Mouse (Mus musculus) kidney, embryonic 14.5 days (tissue): ENCODE measurements around the gene Hoxa10. TPM values are rescaled to one million over a fixed set of nuclear protein-coding genes. Genes with fewer than 3 reads are reported as not detected.

Experiments
- ATAC-seq: fragments of 200-750 bp; cut with Nextera tagmentation; 2 replicates; pipeline ENCODE4 v1.8.0; 2017; ENCODE audit warnings: moderate number of reproducible peaks, mild to moderate bottlenecking, moderate TSS enrichment, moderate library complexity; ENCODE audit not compliant: low FRiP score, low TSS enrichment
- H3K27ac ChIP-seq: fragments of 300-500 bp; sonication (generic); 2 replicates; pipeline ENCODE4 v1.5.1; 2014; ENCODE audit warnings: low read depth, mild to moderate bottlenecking, low read length, moderate library complexity, mixed read lengths
- H3K27me3 ChIP-seq: fragments of 300-500 bp; sonication (generic); 2 replicates; pipeline ENCODE4 v1.6.1; 2014; ENCODE audit warnings: mild to moderate bottlenecking, low read length; ENCODE audit not compliant: control insufficient read depth, insufficient read depth
- H3K36me3 ChIP-seq: fragments of 300-500 bp; sonication (generic); 2 replicates; pipeline ENCODE4 v1.6.1; 2014; ENCODE audit warnings: low read length, mixed read lengths; ENCODE audit not compliant: control insufficient read depth, insufficient read depth
- H3K4me1 ChIP-seq: fragments of 300-500 bp; sonication (generic); 2 replicates; pipeline ENCODE4 v1.6.1; 2014; ENCODE audit warnings: low read length, mixed read lengths; ENCODE audit not compliant: control insufficient read depth, insufficient read depth
- H3K4me2 ChIP-seq: fragments of 300-500 bp; sonication (generic); replicated peaks from 2 replicates; pipeline ENCODE4 v1.6.1; 2014; ENCODE audit warnings: low read depth, mild to moderate bottlenecking, low read length
- H3K4me3 ChIP-seq: fragments of 300-500 bp; sonication (generic); 2 replicates; pipeline ENCODE4 v1.5.1; 2014; ENCODE audit warnings: mild to moderate bottlenecking, low read length
- H3K9ac ChIP-seq: fragments of 300-500 bp; sonication (generic); 2 replicates; pipeline ENCODE4 v1.6.1; 2014; ENCODE audit warnings: low read depth, mild to moderate bottlenecking, low read length, moderate library complexity
- H3K9me3 ChIP-seq: fragments of 300-500 bp; sonication (generic); 2 replicates; pipeline ENCODE4 v1.6.1; 2016; ENCODE audit warnings: low read length; ENCODE audit not compliant: control insufficient read depth
- WGBS: fragments of 180-500 bp; shearing (Covaris S2); extraction: QIAGEN DNeasy Blood & Tissue Kit; methylation state at CpG from one replicate; pipeline ENCODE4 v1.1.7; 2014; 5-methylcytosine and 5-hydroxymethylcytosine counted together
- polyA plus RNA-seq: library from polyadenylated mRNA; unstranded; fragments of >200 nt; fragmentation: Nextera tagmentation; extraction: Ambion mirVana; gene quantifications from 2 replicates; pipeline ENCODE4 v1.2.1, GENCODE M21; 2014

Gene Hoxa10
- polyA plus RNA-seq, 1 experiment from 2014 or later, result 186 TPM

- Histone ChIP-seq H3K4me1 (peaks cover 12% of the 10 kb centered on the region), H3K9me3 (no peaks in the 10 kb centered on the region), H3K36me3 (no peaks in the 10 kb centered on the region), H3K27ac (peak overlapping the region; percentile 96), H3K4me3 (peak overlapping the region; percentile 75), H3K9ac (peak overlapping the region; percentile 89), H3K4me2 (peak overlapping the region; percentile 83), H3K27me3 (no peaks in the 10 kb centered on the region; the same call in 1 of the 2 replicates)
- no peak for ATAC-seq
- WGBS, result 6% methylated on average over 4 of the region's 4 CpGs
Measured at GRCm38 (mm10) chr6:52242801-52243332, 2.2 kb upstream of the Hoxa10 start.

DNA sequence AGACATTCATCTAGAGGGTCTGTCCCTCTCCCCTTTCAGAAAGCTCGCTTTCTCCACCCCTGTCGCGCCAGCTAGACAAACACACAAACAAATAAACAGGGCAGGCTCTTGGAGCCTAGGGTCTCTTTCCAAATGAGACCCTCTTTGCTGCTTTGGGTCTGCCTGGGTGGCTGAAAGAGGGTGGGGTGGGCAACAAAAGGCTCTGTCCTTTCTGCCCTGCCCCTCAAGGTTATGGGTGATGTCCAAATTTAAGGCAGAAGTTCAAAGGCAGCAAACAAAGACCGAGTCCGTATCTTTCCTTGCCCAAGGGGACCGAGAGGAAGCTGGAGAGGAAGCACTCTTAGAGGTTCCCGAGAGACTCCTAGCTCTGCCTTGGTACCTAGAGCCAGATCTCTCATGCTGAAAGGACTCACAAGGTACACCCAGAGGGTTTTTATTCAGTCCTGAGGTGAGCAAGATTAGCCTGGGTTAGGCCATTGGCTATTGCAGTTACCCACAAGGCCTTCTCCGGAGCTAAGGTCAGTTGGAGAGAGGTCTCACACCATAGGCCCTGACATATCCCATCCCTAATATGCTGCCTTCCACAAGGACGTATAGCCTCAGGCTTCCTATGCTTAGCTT is 457 bp upstream of the Hoxa10 start:
- Histone ChIP-seq H3K27ac (peak overlapping the region; percentile 98), H3K27me3 (no peaks in the 10 kb centered on the region; the same call in none of the 2 replicates), H3K4me2 (peak overlapping the region; percentile 83), H3K4me3 (peak overlapping the region; percentile 64), H3K4me1 (peaks cover 15% of the 10 kb centered on the region), H3K9ac (peak overlapping the region; percentile 96), H3K9me3 (no peaks in the 10 kb centered on the region), H3K36me3 (no peaks in the 10 kb centered on the region)
- ATAC-seq, result no peak
- 3% methylated on average over 9 of the region's 9 CpGs for WGBS

DNA sequence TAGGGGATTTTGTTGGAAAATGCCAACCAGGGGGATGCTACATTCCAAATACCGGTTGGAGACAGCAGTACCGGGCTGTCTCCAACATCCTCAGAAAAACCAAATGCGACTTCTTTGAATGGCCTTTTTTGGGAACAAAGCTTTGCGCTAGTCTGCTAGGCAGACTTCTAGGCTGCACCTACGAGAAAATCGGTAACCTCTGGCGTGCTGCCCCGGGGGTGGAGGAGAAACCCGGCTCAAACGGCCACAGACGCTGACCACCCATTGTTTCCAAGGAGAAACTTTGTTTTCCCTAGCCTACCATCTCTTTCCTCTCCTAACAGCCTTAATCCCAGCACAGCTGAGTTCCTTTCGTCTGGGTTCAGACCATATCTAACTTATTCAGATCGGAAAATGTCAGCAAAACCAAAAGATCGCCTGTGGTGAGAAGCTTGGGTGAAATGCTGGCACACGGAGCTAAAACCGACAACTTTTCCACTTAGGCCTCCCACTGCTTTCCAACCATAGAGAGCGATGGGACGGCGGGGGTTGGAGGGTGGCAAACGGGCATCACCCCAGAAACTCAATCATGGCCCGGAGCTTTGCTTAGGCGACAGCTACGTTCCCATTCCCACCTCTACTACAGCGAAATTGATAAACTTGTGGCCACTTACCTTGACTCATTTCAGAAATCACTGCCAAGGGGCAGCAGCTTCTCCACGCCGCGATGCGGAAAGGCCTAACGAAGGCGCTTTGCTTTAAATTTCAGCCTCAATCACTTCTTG is 847 bp downstream of the Hoxa10 start:
- no peak for ATAC-seq
- under 1% methylated on average over 30 of the region's 30 CpGs for WGBS

GRCm38 (mm10) chr6:52238976-52239375 is 1.7 kb downstream of the Hoxa10 start:
- peak overlapping the region; percentile 4; the same call in 1 of the 2 replicates for H3K27ac ChIP-seq
- H3K4me3 ChIP-seq, result peak overlapping the region; percentile 64
- WGBS, result 2% methylated on average over 7 of the region's 7 CpGs
- peak overlapping the region; percentile 83 for H3K4me2 ChIP-seq
- H3K4me1 ChIP-seq, result peaks cover 21% of the 10 kb centered on the region
- H3K9me3 ChIP-seq, result no peaks in the 10 kb centered on the region
- no peak for ATAC-seq
- peaks cover 9% of the 10 kb centered on the region; the same call in 1 of the 2 replicates for H3K27me3 ChIP-seq
- peak overlapping the region; percentile 96 for H3K9ac ChIP-seq
- H3K36me3 ChIP-seq, result no peaks in the 10 kb centered on the region

More for the DNA sequence above, 847 bp downstream of the Hoxa10 start:
- peaks cover 21% of the 10 kb centered on the region for H3K4me1 ChIP-seq
- peak overlapping the region; percentile 64 for H3K4me3 ChIP-seq
- H3K4me2 ChIP-seq, result peak overlapping the region; percentile 83
- peak overlapping the region; percentile 98 for H3K27ac ChIP-seq
- no peaks in the 10 kb centered on the region for H3K36me3 ChIP-seq
- no peaks in the 10 kb centered on the region for H3K9me3 ChIP-seq
- peak overlapping the region; percentile 96 for H3K9ac ChIP-seq
- peaks cover 3% of the 10 kb centered on the region; the same call in 1 of the 2 replicates for H3K27me3 ChIP-seq

DNA sequence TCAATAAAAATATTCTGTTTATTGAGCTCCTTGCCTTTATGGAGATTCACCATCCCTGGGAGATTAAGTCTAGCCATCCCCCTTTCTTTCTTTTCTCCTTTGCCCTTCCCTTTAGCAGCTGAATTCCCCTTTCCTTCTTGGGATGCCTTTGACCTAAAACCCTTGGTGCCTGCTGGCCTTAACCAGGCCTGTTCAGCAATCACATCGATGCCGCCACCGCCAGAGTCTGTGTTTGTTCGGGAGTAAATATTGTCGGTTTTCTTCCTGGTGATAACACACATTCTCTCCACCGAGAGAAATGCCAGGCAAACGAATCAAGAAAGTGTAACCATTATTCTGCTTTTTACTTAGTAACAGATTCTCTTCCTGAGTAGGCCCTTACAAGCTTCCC is 2.5 kb downstream of the Hoxa10 start:
- peak overlapping the region; percentile 83 for H3K4me2 ChIP-seq
- H3K9me3 ChIP-seq, result no peaks in the 10 kb centered on the region
- peak overlapping the region; percentile 96 for H3K9ac ChIP-seq
- no peaks in the 10 kb centered on the region for H3K36me3 ChIP-seq
- H3K4me3 ChIP-seq, result peak overlapping the region; percentile 64
- 3% methylated on average over 7 of the region's 7 CpGs for WGBS
- ATAC-seq, result no peak
- H3K4me1 ChIP-seq, result peaks cover 21% of the 10 kb centered on the region
- peak overlapping the region; percentile 98; the same call in 1 of the 2 replicates for H3K27ac ChIP-seq
- peaks cover 12% of the 10 kb centered on the region; the same call in 1 of the 2 replicates for H3K27me3 ChIP-seq

DNA sequence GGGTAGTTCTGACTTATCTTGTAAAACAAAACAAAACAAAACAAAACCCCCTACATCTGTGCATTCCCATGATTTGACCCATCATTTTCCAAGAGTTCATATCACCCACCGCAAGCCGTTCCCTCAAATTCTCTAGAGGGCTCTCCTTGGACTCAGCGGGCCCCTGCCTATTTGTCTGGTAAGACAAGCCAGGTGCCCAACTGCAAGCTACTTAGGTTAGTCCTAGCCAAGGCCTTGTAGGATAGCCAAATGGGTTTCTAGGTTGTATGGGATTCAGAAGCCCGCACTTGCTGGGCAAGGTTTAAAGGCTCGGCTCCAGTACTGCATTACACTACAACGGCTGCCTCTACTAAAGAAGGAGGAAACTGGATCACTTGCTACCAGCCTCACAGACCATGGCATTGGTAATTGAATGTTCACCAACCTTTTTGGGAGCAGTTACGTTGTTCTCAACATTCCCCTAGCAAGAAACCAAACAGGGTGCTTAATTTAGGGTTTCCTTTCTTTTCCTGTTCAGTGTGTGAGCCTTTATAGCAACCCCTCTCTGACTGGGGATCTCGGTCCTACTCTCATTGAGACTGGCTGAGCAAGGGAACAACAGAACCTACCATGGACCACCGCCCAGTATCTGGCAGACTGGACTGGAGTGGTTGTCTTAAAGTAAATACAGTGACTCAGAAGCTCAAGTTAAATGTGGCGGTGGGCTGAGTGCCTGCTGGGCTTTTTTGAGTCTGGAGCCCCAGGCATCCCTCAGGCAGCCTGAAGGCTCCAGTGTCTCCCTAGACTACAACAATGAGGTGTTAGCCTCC is 3.1 kb downstream of the Hoxa10 start:
- Histone ChIP-seq H3K9ac (peak overlapping the region; percentile 96), H3K36me3 (no peaks in the 10 kb centered on the region; the same call in 1 of the 2 replicates), H3K27ac (peak overlapping the region; percentile 98), H3K9me3 (no peaks in the 10 kb centered on the region), H3K4me2 (peak overlapping the region; percentile 83), H3K4me3 (peak overlapping the region; percentile 64), H3K4me1 (peaks cover 21% of the 10 kb centered on the region), H3K27me3 (peaks cover 12% of the 10 kb centered on the region; the same call in 1 of the 2 replicates)
- ATAC-seq, result no peak
- 7% methylated on average over 10 of the region's 10 CpGs for WGBS

GRCm38 (mm10) chr6:52236806-52237205 is 3.8 kb downstream of the Hoxa10 start:
- H3K27me3 ChIP-seq, result peaks cover 12% of the 10 kb centered on the region; the same call in 1 of the 2 replicates
- peak overlapping the region; percentile 98 for H3K27ac ChIP-seq
- H3K9ac ChIP-seq, result peak overlapping the region; percentile 96
- peaks cover 19% of the 10 kb centered on the region for H3K4me1 ChIP-seq
- H3K9me3 ChIP-seq, result no peaks in the 10 kb centered on the region
- peak overlapping the region; percentile 83 for H3K4me2 ChIP-seq
- ATAC-seq, result no peak
- H3K36me3 ChIP-seq, result no peaks in the 10 kb centered on the region; the same call in 1 of the 2 replicates
- peak overlapping the region; percentile 64 for H3K4me3 ChIP-seq
- 12% methylated on average over 3 of the region's 3 CpGs for WGBS

DNA sequence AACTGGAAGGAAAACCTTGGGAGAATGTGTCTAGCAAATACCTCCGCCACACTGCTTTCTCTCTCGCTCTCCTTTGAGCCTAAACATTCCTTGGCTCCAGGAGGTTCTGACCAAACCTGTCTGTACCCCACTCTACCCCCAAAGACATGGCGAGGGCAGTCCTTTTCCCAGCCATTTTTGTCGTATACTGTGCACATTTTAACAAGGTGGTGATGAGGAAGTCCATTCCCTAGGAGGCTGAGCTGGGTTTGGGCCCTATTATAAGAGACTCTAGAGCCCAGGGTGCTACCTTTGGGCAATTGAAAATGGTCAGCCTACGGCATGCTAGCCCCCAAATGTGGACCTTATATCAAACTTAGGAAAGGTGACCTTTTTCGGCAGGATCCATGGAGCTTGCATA is 4.8 kb downstream of the Hoxa10 start:
- H3K27me3 ChIP-seq, result peaks cover 12% of the 10 kb centered on the region; the same call in 1 of the 2 replicates
- WGBS, result 18% methylated on average over 6 of the region's 6 CpGs
- H3K4me1 ChIP-seq, result peaks cover 10% of the 10 kb centered on the region
- peak overlapping the region; percentile 83 for H3K4me2 ChIP-seq
- H3K9ac ChIP-seq, result peak overlapping the region; percentile 96
- ATAC-seq, result no peak
- H3K27ac ChIP-seq, result peak overlapping the region; percentile 98
- H3K36me3 ChIP-seq, result peaks cover under 1% of the 10 kb centered on the region; the same call in 1 of the 2 replicates
- peak overlapping the region; percentile 64 for H3K4me3 ChIP-seq
- no peaks in the 10 kb centered on the region for H3K9me3 ChIP-seq
